Comparison of ENCODE assay signal across 8 mouse cellular contexts in genomic region chr12:8313270-8313771, GRCm38 (mm10). TPM values are rescaled to one million over a fixed set of nuclear protein-coding genes. Genes with fewer than 3 reads are reported as not detected.
DNase-seq lines count a peak whose midpoint lies in the region; ATAC-seq lines count a peak whose summit lies in the region.

TSS of gene Hs1bp3 (plus strand) at chr12:8313432.

- H3K27ac ChIP-seq in hindbrain, embryonic 10.5 days: peak within 1 kb of the TSS; percentile 84

- WGBS in hindbrain, embryonic 10.5 days: under 1% methylated on average over 38 of the region's 38 CpGs

- peaks cover 8% of the 10 kb centered on the region for H3K36me3 ChIP-seq in hindbrain, embryonic 10.5 days

- peak; percentile 88 for ATAC-seq in frontal cortex, adult (ENCODE audit: low TSS enrichment)

- H3K9me3 ChIP-seq in hindbrain, embryonic 10.5 days: no peaks in the 10 kb centered on the region

- peak within 1 kb of the TSS; percentile 60 for H3K4me3 ChIP-seq in hindbrain, embryonic 10.5 days

- peak; percentile 92 for DNase-seq in MN1 (ENCODE audit: low spot score)
- peak; percentile 87 for DNase-seq in cerebellum, adult 8-10 months
- DNase-seq in hindbrain, embryonic 10.5 days (ENCODE audit: low spot score): peak; percentile 90
- peak; percentile 78 for DNase-seq in layer of hippocampus, postnatal 14 days (ENCODE audit: low spot score in 2 of 2)
- DNase-seq in lung, postnatal 14 days: peak; percentile 93
- DNase-seq in ovary, postnatal 36 days (ENCODE audit: low spot score): peak; percentile 86
- peak; percentile 84 for DNase-seq in thymus, postnatal 25 days

- H3K27me3 ChIP-seq in hindbrain, embryonic 10.5 days (ENCODE audit: insufficient read depth, poor library complexity, severe bottlenecking): peaks cover 46% of the 10 kb centered on the region

- H3K4me1 ChIP-seq in hindbrain, embryonic 10.5 days (replicated peaks): peaks cover 28% of the 10 kb centered on the region

RNA-seq across cellular contexts. Expression of gene Hs1bp3, which starts in this region (rescaled TPM):
- polyA plus RNA-seq in hindbrain, embryonic 10.5 days (2016; fragmentation: Nextera tagmentation; extraction: Ambion mirVana): 14.2 and 16.7 TPM in 2 replicates
- 10 to 100 TPM; 10.3 to 11.6 TPM for total RNA-seq in layer of hippocampus, postnatal 14 days (2021)

Comparison
In these comparisons a context has a peak if more than half of its experiments do, and no peak if none do; other contexts are left out.
1. Peak in every context shown above with its lines: DNase-seq, ATAC-seq, H3K4me3 ChIP-seq and H3K27ac ChIP-seq.